Mouse (Mus musculus): ENCODE measurements around the gene Epb41l4b. TPM values are rescaled to one million over a fixed set of nuclear protein-coding genes. Genes with fewer than 3 reads are reported as not detected.
A peak's percentile ranks its signal among the peaks of the same experiment; 100 is the strongest.

Gene Epb41l4b
- polyA plus RNA-seq, 1 experiment: 10.7 TPM

DNA sequence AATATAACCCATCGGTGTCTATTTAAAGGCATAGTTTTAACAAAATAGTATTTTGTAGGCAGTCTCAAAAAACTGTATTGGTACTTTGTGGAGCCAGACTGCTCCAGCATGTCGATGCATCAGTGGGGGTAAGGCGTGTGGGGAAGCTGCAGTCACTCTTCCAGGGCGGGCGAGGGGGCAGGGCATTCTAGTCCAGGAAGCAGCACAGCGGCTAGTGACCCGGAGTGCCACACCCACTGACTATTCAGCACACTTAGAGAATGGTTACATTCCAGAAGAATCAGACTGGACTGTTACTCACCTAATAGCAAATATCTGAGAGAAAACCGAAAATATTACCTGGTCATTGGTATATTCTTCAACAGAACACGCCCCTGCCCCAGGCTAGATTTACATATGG lies 185.7 kb downstream of the Epb41l4b start:
- H3K27me3 ChIP-seq (ENCODE audit: control insufficient read depth, insufficient read depth, low read length): no peaks in the 10 kb centered on the region
- TF ChIP-seq CTCF (IDR thresholded peaks at IDR 0.05; ENCODE audit: borderline replicate concordance, control insufficient read depth, extremely low read depth, insufficient read depth, low read length, poor library complexity) (no peak), POLR2A (IDR thresholded peaks at IDR 0.05; ENCODE audit: control insufficient read depth, extremely low read depth, insufficient read depth, low read length, poor library complexity) (no peak)
- 53% methylated on average over 9 of the region's 9 CpGs for WGBS
- H3K4me1 ChIP-seq (replicated peaks; ENCODE audit: control insufficient read depth, insufficient read depth, low read length): no peaks in the 10 kb centered on the region
- H3K36me3 ChIP-seq (ENCODE audit: control insufficient read depth, insufficient read depth, low read length): no peaks in the 10 kb centered on the region
- DNase-seq: no peak
- H3K27ac ChIP-seq (ENCODE audit: control insufficient read depth, insufficient read depth, low read length): no peak overlapping the region
- no peak overlapping the region for H3K4me3 ChIP-seq (ENCODE audit: control insufficient read depth, insufficient read depth, low read length)

- no peak for TF ChIP-seq CTCF (IDR thresholded peaks at IDR 0.05; ENCODE audit: borderline replicate concordance, control insufficient read depth, extremely low read depth, insufficient read depth, low read length, poor library complexity)
- no peak for TF ChIP-seq POLR2A (IDR thresholded peaks at IDR 0.05; ENCODE audit: control insufficient read depth, extremely low read depth, insufficient read depth, low read length, poor library complexity)
- H3K36me3 ChIP-seq (ENCODE audit: control insufficient read depth, insufficient read depth, low read length): no peaks in the 10 kb centered on the region
- no peaks in the 10 kb centered on the region for H3K27me3 ChIP-seq (ENCODE audit: control insufficient read depth, insufficient read depth, low read length)
- H3K4me3 ChIP-seq (ENCODE audit: control insufficient read depth, insufficient read depth, low read length): no peak overlapping the region
- peaks cover 5% of the 10 kb centered on the region for H3K4me1 ChIP-seq (replicated peaks; ENCODE audit: control insufficient read depth, insufficient read depth, low read length)
- WGBS: 81% methylated on average over 6 of the region's 6 CpGs
- DNase-seq: no peak
- no peak overlapping the region for H3K27ac ChIP-seq (ENCODE audit: control insufficient read depth, insufficient read depth, low read length)
These were observed 190.0 kb downstream of the Epb41l4b start for GRCm38 (mm10) chr4:56953235-56953634.

- 93% methylated on average over 3 of the region's 3 CpGs for whole genome bisulfite sequencing
- Histone ChIP-seq H3K27ac (ENCODE audit: control insufficient read depth, insufficient read depth, low read length) (no peak overlapping the region), H3K4me1 (replicated peaks; ENCODE audit: control insufficient read depth, insufficient read depth, low read length) (peaks cover 5% of the 10 kb centered on the region), H3K27me3 (ENCODE audit: control insufficient read depth, insufficient read depth, low read length) (no peaks in the 10 kb centered on the region), H3K4me3 (ENCODE audit: control insufficient read depth, insufficient read depth, low read length) (no peak overlapping the region), H3K36me3 (ENCODE audit: control insufficient read depth, insufficient read depth, low read length) (no peaks in the 10 kb centered on the region)
- DNase-seq: no peak
- TF ChIP-seq CTCF (IDR thresholded peaks at IDR 0.05; ENCODE audit: borderline replicate concordance, control insufficient read depth, extremely low read depth, insufficient read depth, low read length, poor library complexity) (no peak), POLR2A (IDR thresholded peaks at IDR 0.05; ENCODE audit: control insufficient read depth, extremely low read depth, insufficient read depth, low read length, poor library complexity) (no peak)
These were observed 191.5 kb downstream of the Epb41l4b start for GRCm38 (mm10) chr4:56951701-56952100.

- 41% methylated on average over 6 of the region's 6 CpGs for WGBS
- peak overlapping the region; percentile 1; the same call in 1 of the 2 replicates for H3K27ac ChIP-seq (ENCODE audit: control insufficient read depth, insufficient read depth, low read length)
These were observed 193.7 kb downstream of the Epb41l4b start for GRCm38 (mm10) chr4:56949494-56949893.

DNA sequence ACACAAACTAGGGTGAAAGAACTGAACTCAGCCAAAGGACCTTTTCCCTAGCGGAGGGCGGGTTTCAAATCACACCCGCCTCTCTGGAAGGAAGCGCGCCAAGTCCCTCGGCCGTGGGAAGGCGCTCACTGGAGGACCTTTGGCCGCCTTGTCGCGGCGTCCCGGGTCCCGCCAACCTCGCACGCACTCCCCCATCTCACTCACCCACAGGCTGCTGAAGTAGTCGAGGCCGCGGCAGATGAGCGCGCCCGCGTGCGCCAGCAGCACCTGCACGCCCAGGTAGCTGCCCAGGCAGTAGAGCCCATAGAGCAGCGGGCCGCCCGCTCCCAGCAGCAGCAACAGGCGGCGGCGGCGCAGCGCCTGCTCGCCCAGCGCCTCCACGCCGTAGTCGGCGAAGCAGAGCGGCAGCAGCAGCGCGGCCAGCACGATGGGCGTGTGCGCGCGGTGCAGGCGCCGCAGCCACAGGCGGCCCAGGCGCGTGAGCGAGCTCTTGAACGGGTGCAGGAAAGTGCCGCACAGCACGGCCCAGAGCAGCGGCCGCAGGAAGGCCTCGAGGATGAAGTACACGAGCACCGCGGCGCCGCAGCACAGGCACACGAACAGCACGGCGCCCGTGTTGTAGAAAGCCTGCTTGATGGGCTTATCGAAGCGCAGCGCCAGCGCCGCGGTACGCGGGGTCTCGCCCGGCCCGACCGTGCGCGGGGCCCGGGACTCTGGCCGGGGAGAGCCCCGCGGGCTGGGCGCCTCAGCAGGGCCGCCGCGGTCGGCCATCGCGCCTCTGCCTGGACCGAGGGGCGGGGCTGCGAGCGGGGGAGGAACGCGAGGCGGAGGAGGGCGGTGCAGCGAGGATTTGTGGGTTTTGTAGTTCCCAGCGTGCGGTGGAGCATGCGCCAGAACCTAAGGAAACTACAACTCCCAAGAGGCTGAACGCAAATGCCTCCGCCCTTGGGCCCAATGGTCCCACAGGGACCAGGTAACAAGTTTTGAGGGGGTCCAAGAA lies 196.3 kb downstream of the Epb41l4b start, which contains the start of gene Tmem245:
Gene Tmem245 (minus strand): TSS at position 797 of the 1,000 bp plus-strand sequence.
- DNase-seq: peak; percentile 94
- no peaks in the 10 kb centered on the region for H3K27me3 ChIP-seq (ENCODE audit: control insufficient read depth, insufficient read depth, low read length)
- WGBS: under 1% methylated on average over 107 of the region's 107 CpGs
- TF ChIP-seq POLR2A (IDR thresholded peaks at IDR 0.05; ENCODE audit: control insufficient read depth, extremely low read depth, insufficient read depth, low read length, poor library complexity) (peak; percentile 71; the same call in 1 of the 2 replicates), CTCF (IDR thresholded peaks at IDR 0.05; ENCODE audit: borderline replicate concordance, control insufficient read depth, extremely low read depth, insufficient read depth, low read length, poor library complexity) (peak; percentile 48; the same call in 1 of the 2 replicates)
- no peaks in the 10 kb centered on the region for H3K36me3 ChIP-seq (ENCODE audit: control insufficient read depth, insufficient read depth, low read length)
- no peak within 1 kb of the TSS for H3K27ac ChIP-seq (ENCODE audit: control insufficient read depth, insufficient read depth, low read length)
- H3K4me3 ChIP-seq (ENCODE audit: control insufficient read depth, insufficient read depth, low read length): peak within 1 kb of the TSS; percentile 74
- peaks cover 10% of the 10 kb centered on the region for H3K4me1 ChIP-seq (replicated peaks; ENCODE audit: control insufficient read depth, insufficient read depth, low read length)

More at GRCm38 (mm10) chr4:56949494-56949893, 193.7 kb downstream of the Epb41l4b start:
- Histone ChIP-seq H3K4me3 (ENCODE audit: control insufficient read depth, insufficient read depth, low read length) (no peak overlapping the region), H3K36me3 (ENCODE audit: control insufficient read depth, insufficient read depth, low read length) (no peaks in the 10 kb centered on the region), H3K4me1 (replicated peaks; ENCODE audit: control insufficient read depth, insufficient read depth, low read length) (peaks cover 6% of the 10 kb centered on the region), H3K27me3 (ENCODE audit: control insufficient read depth, insufficient read depth, low read length) (no peaks in the 10 kb centered on the region)
- TF ChIP-seq POLR2A (IDR thresholded peaks at IDR 0.05; ENCODE audit: control insufficient read depth, extremely low read depth, insufficient read depth, low read length, poor library complexity): no peak
- TF ChIP-seq CTCF (IDR thresholded peaks at IDR 0.05; ENCODE audit: borderline replicate concordance, control insufficient read depth, extremely low read depth, insufficient read depth, low read length, poor library complexity): no peak
- DNase-seq: no peak

DNA sequence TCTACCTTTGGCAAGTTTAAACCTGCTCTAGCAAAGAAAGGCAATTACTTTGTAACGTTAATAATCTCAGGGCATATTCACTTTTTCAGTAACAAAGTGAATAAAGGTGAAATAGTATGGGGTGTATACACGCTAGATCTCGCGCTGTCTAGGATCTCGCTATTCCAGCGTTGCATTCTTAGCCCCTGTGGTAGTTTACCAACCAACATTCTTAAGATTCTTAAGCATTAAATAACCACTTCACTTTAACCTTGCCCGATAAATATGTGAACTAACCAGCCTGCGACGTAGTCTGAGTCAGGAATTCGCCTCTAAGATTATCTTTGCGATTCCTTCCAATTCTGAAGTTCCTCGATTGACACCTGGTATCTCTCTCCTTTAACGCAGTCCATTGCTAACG lies 197.1 kb downstream of the Epb41l4b start:
- peak overlapping the region; percentile 74 for H3K4me3 ChIP-seq (ENCODE audit: control insufficient read depth, insufficient read depth, low read length)

More for the DNA sequence above, 197.1 kb downstream of the Epb41l4b start:
- Histone ChIP-seq H3K36me3 (ENCODE audit: control insufficient read depth, insufficient read depth, low read length) (no peaks in the 10 kb centered on the region), H3K27ac (ENCODE audit: control insufficient read depth, insufficient read depth, low read length) (no peak overlapping the region), H3K4me1 (replicated peaks; ENCODE audit: control insufficient read depth, insufficient read depth, low read length) (peaks cover 10% of the 10 kb centered on the region), H3K27me3 (ENCODE audit: control insufficient read depth, insufficient read depth, low read length) (no peaks in the 10 kb centered on the region)
- TF ChIP-seq POLR2A (IDR thresholded peaks at IDR 0.05; ENCODE audit: control insufficient read depth, extremely low read depth, insufficient read depth, low read length, poor library complexity) (no peak), CTCF (IDR thresholded peaks at IDR 0.05; ENCODE audit: borderline replicate concordance, control insufficient read depth, extremely low read depth, insufficient read depth, low read length, poor library complexity) (no peak)
- DNase-seq: no peak
- WGBS: 7% methylated on average over 14 of the region's 14 CpGs

Data from thymus, adult 2 months (tissue).